Mouse (Mus musculus) forebrain, embryonic 10.5 days (tissue): ENCODE results near the gene 9330182L06Rik. TPM values are rescaled to one million over a fixed set of nuclear protein-coding genes. Genes with fewer than 3 reads are reported as not detected.
A peak's percentile ranks its signal among the peaks of the same experiment; 100 is the strongest.

ENCODE experiments used
- DNase-seq: peaks from one replicate; pipeline ENCODE4 v3.0.0-alpha.2; 2017; ENCODE audit warnings: low spot score; ENCODE audit errors: extremely low spot score
- H3K27ac ChIP-seq: fragments of 300-500 bp; sonication (generic); 2 replicates; pipeline ENCODE4 v1.5.1; 2016; ENCODE audit warnings: mild to moderate bottlenecking
- H3K27me3 ChIP-seq: fragments of 300-500 bp; sonication (generic); 2 replicates; pipeline ENCODE4 v1.6.1; 2016; ENCODE audit warnings: mild to moderate bottlenecking; ENCODE audit not compliant: poor library complexity, severe bottlenecking
- H3K36me3 ChIP-seq: fragments of 300-500 bp; sonication (generic); replicated peaks from 2 replicates; pipeline ENCODE4 v1.6.1; 2016; ENCODE audit warnings: mild to moderate bottlenecking, moderate library complexity
- H3K4me1 ChIP-seq: fragments of 300-500 bp; sonication (generic); 2 replicates; pipeline ENCODE4 v1.6.1; 2016
- H3K4me3 ChIP-seq: fragments of 300-500 bp; sonication (generic); 2 replicates; pipeline ENCODE4 v1.5.1; 2016; ENCODE audit warnings: mild to moderate bottlenecking, moderate library complexity
- H3K9me3 ChIP-seq: fragments of 300-500 bp; sonication (generic); 2 replicates; pipeline ENCODE4 v1.6.1; 2016; ENCODE audit warnings: mild to moderate bottlenecking, moderate library complexity
- WGBS: fragments of 180-500 bp; shearing (Covaris S2); methylation state at CpG from one replicate; pipeline ENCODE4 v1.1.7; 2016; 5-methylcytosine and 5-hydroxymethylcytosine counted together
- microRNA counts: library from miRNA; unstranded; fragments of <30 nt; microRNA quantifications from one replicate; lab custom pipeline; 2017
- microRNA-seq: library from miRNA; unstranded; fragments of <30 nt; microRNA quantifications from one replicate; pipeline ENCODE4, GENCODE M21; 2017
- polyA plus RNA-seq: library from polyadenylated mRNA; unstranded; fragments of >200 nt; fragmentation: Nextera tagmentation; extraction: Ambion mirVana; gene quantifications from 2 replicates; pipeline ENCODE4 v1.2.1, GENCODE M21; 2016

Gene 9330182L06Rik
- polyA plus RNA-seq, 1 experiment from 2014 or later: 2.1 TPM

DNA sequence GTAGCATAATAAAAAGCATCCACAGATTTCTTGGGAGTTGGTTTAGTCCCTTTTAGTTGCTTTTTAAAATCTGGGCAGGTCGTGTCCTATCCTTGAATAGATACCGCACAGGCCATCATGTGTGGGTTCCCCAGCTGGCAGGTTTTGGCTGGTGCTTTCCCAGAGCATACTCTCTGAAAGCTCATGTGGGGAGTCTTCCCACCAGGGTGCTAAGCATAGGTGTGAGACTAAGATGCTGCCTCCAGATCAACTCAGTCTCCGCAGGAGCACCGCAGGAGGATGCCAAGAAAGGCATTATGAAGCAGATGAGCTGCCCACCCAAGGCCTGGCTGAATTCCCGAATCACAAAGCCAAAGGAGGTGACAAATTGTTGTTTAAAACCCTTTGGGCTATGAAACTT, 229.5 kb downstream of the 9330182L06Rik start:
- Histone ChIP-seq H3K27me3 (no peaks in the 10 kb centered on the region), H3K4me1 (no peaks in the 10 kb centered on the region), H3K4me3 (no peak overlapping the region), H3K9me3 (no peaks in the 10 kb centered on the region), H3K36me3 (no peaks in the 10 kb centered on the region), H3K27ac (no peak overlapping the region)
- 19% methylated on average over 5 of the region's 5 CpGs for WGBS
- no peak for DNase-seq

DNA sequence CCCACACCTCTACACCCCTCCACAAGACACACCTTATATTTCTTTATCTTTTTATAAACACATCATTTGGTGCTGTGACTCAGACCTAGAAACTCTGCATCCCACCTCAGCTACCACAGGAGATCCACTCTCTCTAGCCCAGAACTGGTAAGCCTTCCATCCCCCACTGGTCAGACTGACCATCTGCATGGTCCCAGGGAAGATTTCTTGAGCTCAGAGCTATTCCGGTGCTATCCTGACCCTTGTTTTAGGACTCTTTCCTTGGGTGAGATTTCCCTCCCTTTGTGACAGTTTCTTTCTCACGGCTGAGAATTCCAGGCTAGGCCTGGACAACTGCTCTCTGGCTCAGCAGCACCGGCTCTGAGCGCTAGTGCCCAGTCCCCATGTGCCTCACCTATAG, 231.3 kb downstream of the 9330182L06Rik start:
- DNase-seq: no peak
- no peaks in the 10 kb centered on the region for H3K9me3 ChIP-seq

GRCm38 (mm10) chr5:9511027-9511426, 245.1 kb downstream of the 9330182L06Rik start:
- Histone ChIP-seq H3K4me1 (no peaks in the 10 kb centered on the region), H3K36me3 (no peaks in the 10 kb centered on the region), H3K27ac (no peak overlapping the region), H3K27me3 (no peaks in the 10 kb centered on the region), H3K4me3 (no peak overlapping the region), H3K9me3 (no peaks in the 10 kb centered on the region)
- DNase-seq: no peak
- 98% methylated on average over 1 of the region's 1 CpGs for whole genome bisulfite sequencing

More for the DNA sequence above, 231.3 kb downstream of the 9330182L06Rik start:
- Histone ChIP-seq H3K4me1 (no peaks in the 10 kb centered on the region), H3K36me3 (no peaks in the 10 kb centered on the region), H3K27ac (no peak overlapping the region), H3K27me3 (no peaks in the 10 kb centered on the region), H3K4me3 (no peak overlapping the region)
- WGBS: 66% methylated on average over 4 of the region's 4 CpGs

GRCm38 (mm10) chr5:9525507-9525906, 259.6 kb downstream of the 9330182L06Rik start:
- 83% methylated on average over 4 of the region's 4 CpGs for WGBS
- no peaks in the 10 kb centered on the region for H3K27me3 ChIP-seq
- no peaks in the 10 kb centered on the region for H3K4me1 ChIP-seq
- no peaks in the 10 kb centered on the region for H3K9me3 ChIP-seq
- no peak overlapping the region for H3K27ac ChIP-seq
- no peak for DNase-seq
- H3K36me3 ChIP-seq: no peaks in the 10 kb centered on the region
- no peak overlapping the region for H3K4me3 ChIP-seq

MicroRNAs encoded within 50 kb of the gene (microRNA counts, 519-probe panel; counts per million panel counts)
- 341 counts per million, percentile 65 among the panel's probes with 10 or more counts for microRNA mmu-miR-879 (lab: Ali Mortazavi, UCI)

Small RNA genes lying within 50 kb of the gene (microRNA-seq; reads per million reads assigned to microRNA genes)
- 3.9 reads per million, percentile 8 among the genes with 10 or more reads in this experiment for gene Mir879

Other genes starting within 250 kb of the 9330182L06Rik start
- gene Tmem243, start 165.4 kb upstream of the 9330182L06Rik start, polyA plus RNA-seq: 22.7 and 26.2 TPM in 2 replicates
- gene Dmtf1, start 104.3 kb upstream of the 9330182L06Rik start, polyA plus RNA-seq: 57.7 and 59.4 TPM in 2 replicates